Mouse (Mus musculus): ENCODE results near the gene Hoxb5.

- TF ChIP-seq POLR2A (IDR thresholded peaks at IDR 0.05; ENCODE audit: control insufficient read depth, extremely low read depth, insufficient read depth, low read length, poor library complexity) = no peak
- no peak for TF ChIP-seq CTCF (IDR thresholded peaks at IDR 0.05; ENCODE audit: borderline replicate concordance, control insufficient read depth, extremely low read depth, insufficient read depth, low read length, poor library complexity)
Measured at GRCm38 (mm10) chr11:96287411-96287810, 15.7 kb upstream of the Hoxb5 start.
